In genomic region chr14:99967920-99968319, GRCm38 (mm10) we compare ENCODE assay signal across 24 mouse cellular contexts.
DNase-seq lines count a peak whose midpoint lies in the region; ATAC-seq and TF ChIP-seq lines count a peak whose summit lies in the region.
"Had no signal": no experiment of that assay in that cellular context is flagged by ENCODE, and none has a peak within 500 bp of the region (broad histone marks: within the 10 kb centered on the region; RNA-seq: fewer than 3 reads in every experiment).

No protein-coding gene starts in this region.

- no peak overlapping the region for H3K27ac ChIP-seq in hindbrain, embryonic 15.5 days (replicated peaks)
- no peak overlapping the region for H3K27ac ChIP-seq in hindbrain, embryonic 10.5 days
- no peak overlapping the region for H3K27ac ChIP-seq in hindbrain, embryonic 16.5 days (ENCODE audit: low read depth, low read length)
- H3K27ac ChIP-seq in midbrain, postnatal 0 days (ENCODE audit: low read depth, low read length), result 0 out of 2 replicates have a peak overlapping the region, but pooled peaks have one; percentile 18
- H3K27ac ChIP-seq: embryonic facial prominence, embryonic 13.5 days; forebrain, embryonic 12.5 days; heart, adult 2 months; heart, embryonic 13.5 days; kidney, postnatal 0 days had no signal

- ATAC-seq in hindbrain, embryonic 15.5 days (ENCODE audit: low FRiP score, low read depth), result 0 out of 2 replicates have a peak, but pooled peaks have one; percentile 51
- peak; percentile 58; the same call in 1 of the 2 replicates for ATAC-seq in hindbrain, embryonic 16.5 days
- no peak for ATAC-seq in midbrain, postnatal 0 days (ENCODE audit: low FRiP score)
- ATAC-seq in granulocyte monocyte progenitor cell, adult 5-6 weeks (replicated peaks; ENCODE audit: poor library complexity, severe bottlenecking), result no peak
- ATAC-seq: activated CD4-positive, CD25-positive, alpha-beta regulatory T cell, adult 4 months had no signal

- no peak for DNase-seq in hindbrain, embryonic 10.5 days (ENCODE audit: low spot score)
- DNase-seq in brain, embryonic 14.5 days (ENCODE audit: low read depth), result peak; percentile 28
- DNase-seq in midbrain, postnatal 0 days (ENCODE audit: low spot score), result peak; percentile 11
- DNase-seq in layer of hippocampus, postnatal 36 days, result no peak
- no peak for DNase-seq in thymus, postnatal 36 days
- DNase-seq: adrenal gland, adult 8-10 months; cerebellum, adult 2 months; cerebellum, postnatal 36 days; embryo, embryonic 11 days; gastrocnemius, postnatal 25 days; heart, adult 2 months; heart, postnatal 14 days; kidney, adult 18-20 months; lung, postnatal 4 days; right cerebral cortex, postnatal 25 days had no signal

- no peak overlapping the region for H3K4me3 ChIP-seq in hindbrain, embryonic 15.5 days
- no peak overlapping the region for H3K4me3 ChIP-seq in hindbrain, embryonic 10.5 days
- no peak overlapping the region for H3K4me3 ChIP-seq in hindbrain, embryonic 16.5 days (ENCODE audit: low read length)
- H3K4me3 ChIP-seq in midbrain, postnatal 0 days (ENCODE audit: low read depth, low read length), result no peak overlapping the region
- H3K4me3 ChIP-seq: embryonic facial prominence, embryonic 13.5 days; erythroblast, embryonic 14.5 days; forebrain, embryonic 12.5 days; heart, adult 2 months; heart, embryonic 13.5 days had no signal

- H3K36me3 ChIP-seq in hindbrain, embryonic 15.5 days, result no peaks in the 10 kb centered on the region; the same call in 1 of the 2 replicates
- H3K36me3 ChIP-seq in hindbrain, embryonic 10.5 days, result no peaks in the 10 kb centered on the region
- no peaks in the 10 kb centered on the region for H3K36me3 ChIP-seq in hindbrain, embryonic 16.5 days (ENCODE audit: control insufficient read depth, insufficient read depth, low read length)
- no peaks in the 10 kb centered on the region for H3K36me3 ChIP-seq in midbrain, postnatal 0 days (ENCODE audit: insufficient read depth, low read length)
- H3K36me3 ChIP-seq: embryonic facial prominence, embryonic 13.5 days; forebrain, embryonic 12.5 days; heart, embryonic 13.5 days had no signal

- H3K9me3 ChIP-seq in hindbrain, embryonic 15.5 days, result peaks cover 3% of the 10 kb centered on the region; the same call in 1 of the 2 replicates
- H3K9me3 ChIP-seq in hindbrain, embryonic 10.5 days, result no peaks in the 10 kb centered on the region
- H3K9me3 ChIP-seq in hindbrain, embryonic 16.5 days (ENCODE audit: control insufficient read depth, low read length), result no peaks in the 10 kb centered on the region
- H3K9me3 ChIP-seq in midbrain, postnatal 0 days (ENCODE audit: low read length), result no peaks in the 10 kb centered on the region; the same call in 1 of the 2 replicates
- H3K9me3 ChIP-seq: embryonic facial prominence, embryonic 13.5 days; forebrain, embryonic 12.5 days; heart, embryonic 13.5 days had no signal

- H3K4me1 ChIP-seq in hindbrain, embryonic 15.5 days (replicated peaks), result peaks cover 7% of the 10 kb centered on the region
- H3K4me1 ChIP-seq in hindbrain, embryonic 10.5 days (replicated peaks), result no peaks in the 10 kb centered on the region
- H3K4me1 ChIP-seq in hindbrain, embryonic 16.5 days (ENCODE audit: control insufficient read depth, insufficient read depth, low read depth, low read length), result peaks cover 4% of the 10 kb centered on the region
- no peaks in the 10 kb centered on the region for H3K4me1 ChIP-seq in midbrain, postnatal 0 days (ENCODE audit: insufficient read depth, low read length)
- H3K4me1 ChIP-seq: embryonic facial prominence, embryonic 13.5 days; forebrain, embryonic 12.5 days; heart, embryonic 13.5 days had no signal

- H3K9ac ChIP-seq in hindbrain, embryonic 15.5 days, result no peak overlapping the region
- no peak overlapping the region for H3K9ac ChIP-seq in hindbrain, embryonic 16.5 days (ENCODE audit: low read depth, low read length)
- no peak overlapping the region for H3K9ac ChIP-seq in midbrain, postnatal 0 days (replicated peaks; ENCODE audit: low read length, poor library complexity, severe bottlenecking)
- H3K9ac ChIP-seq: embryonic facial prominence, embryonic 13.5 days; forebrain, embryonic 12.5 days; heart, embryonic 13.5 days had no signal

- TF ChIP-seq POLR2A in brain, embryonic 14.5 days (IDR thresholded peaks at IDR 0.05; ENCODE audit: borderline replicate concordance, extremely low read depth, insufficient read depth, insufficient read length, poor library complexity, severe bottlenecking), result no peak

- TF ChIP-seq CTCF in brain, embryonic 14.5 days (IDR thresholded peaks at IDR 0.05; ENCODE audit: borderline replicate concordance, extremely low read depth, insufficient read depth, insufficient read length), result no peak
- TF ChIP-seq CTCF in midbrain, postnatal 0 days (IDR thresholded peaks at IDR 0.05), result no peak

- WGBS in hindbrain, embryonic 15.5 days, result 48% methylated on average over 4 of the region's 4 CpGs
- 89% methylated on average over 4 of the region's 4 CpGs for WGBS in hindbrain, embryonic 10.5 days
- WGBS in hindbrain, embryonic 16.5 days, result 50% methylated on average over 4 of the region's 4 CpGs
- 65% methylated on average over 4 of the region's 4 CpGs for WGBS in midbrain, postnatal 0 days

- H3K4me2 ChIP-seq in hindbrain, embryonic 15.5 days, result no peak overlapping the region
- no peak overlapping the region for H3K4me2 ChIP-seq in hindbrain, embryonic 16.5 days (ENCODE audit: low read length)
- H3K4me2 ChIP-seq in midbrain, postnatal 0 days (ENCODE audit: low read depth, low read length, poor library complexity, severe bottlenecking), result no peak overlapping the region
- H3K4me2 ChIP-seq: embryonic facial prominence, embryonic 13.5 days; forebrain, embryonic 12.5 days; heart, embryonic 13.5 days had no signal

- no peaks in the 10 kb centered on the region for H3K27me3 ChIP-seq in hindbrain, embryonic 15.5 days
- H3K27me3 ChIP-seq in hindbrain, embryonic 10.5 days (ENCODE audit: insufficient read depth, poor library complexity, severe bottlenecking), result no peaks in the 10 kb centered on the region
- H3K27me3 ChIP-seq in hindbrain, embryonic 16.5 days (replicated peaks; ENCODE audit: control insufficient read depth, insufficient read depth, low read length), result no peaks in the 10 kb centered on the region
- H3K27me3 ChIP-seq in midbrain, postnatal 0 days (ENCODE audit: insufficient read depth, low read length), result no peaks in the 10 kb centered on the region
- H3K27me3 ChIP-seq: embryonic facial prominence, embryonic 13.5 days; forebrain, embryonic 12.5 days; heart, embryonic 13.5 days had no signal

Comparison
In these comparisons a context has a peak if more than half of its experiments do, and no peak if none do; other contexts are left out.
1. ATAC-seq: peak in hindbrain, embryonic 15.5 days (single experiment) and hindbrain, embryonic 16.5 days (single experiment); none in midbrain, postnatal 0 days (single experiment) and granulocyte monocyte progenitor cell, adult 5-6 weeks (single experiment).
2. DNase-seq: peak in brain, embryonic 14.5 days (single experiment) and midbrain, postnatal 0 days (single experiment); none in hindbrain, embryonic 10.5 days (single experiment), layer of hippocampus, postnatal 36 days (0 of 2) and thymus, postnatal 36 days (0 of 2).